Mouse (Mus musculus): ENCODE results near the gene Rasd1. TPM values are rescaled to one million over a fixed set of nuclear protein-coding genes. Genes with fewer than 3 reads are reported as not detected.

Gene Rasd1
- polyA plus RNA-seq (2016; fragmentation: Nextera tagmentation; extraction: Ambion mirVana) = 2.0 and 2.2 TPM in 2 replicates

DNA sequence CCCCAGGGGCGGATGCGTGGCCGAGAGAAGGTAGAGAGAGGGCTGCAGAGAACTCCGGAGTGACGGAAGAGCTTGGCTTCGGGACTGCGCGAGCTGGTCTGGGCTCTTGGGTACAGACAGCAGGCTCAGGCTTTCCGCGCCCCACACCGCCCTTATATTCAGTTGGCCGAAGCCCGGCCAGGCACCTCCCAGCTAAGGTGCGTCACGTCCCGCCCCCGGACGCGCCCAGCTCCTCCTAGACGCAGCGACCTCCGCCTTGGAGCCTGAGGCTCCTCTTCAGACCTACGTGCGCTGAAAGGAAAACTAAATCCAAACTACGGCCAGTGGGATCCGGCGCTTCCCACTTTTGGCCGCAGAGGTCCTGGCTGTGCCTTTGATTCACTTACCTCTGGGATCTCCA is at the start of gene Rasd1:
Gene Rasd1, minus strand, starts transcription at position 127 of the 400 bp plus-strand sequence.
- H3K27ac ChIP-seq = peak within 1 kb of the TSS; percentile 76
- H3K9me3 ChIP-seq = no peaks in the 10 kb centered on the region
- WGBS = under 1% methylated on average over 28 of the region's 28 CpGs
- peak within 1 kb of the TSS; percentile 60 for H3K4me3 ChIP-seq
- peak; percentile 76 for DNase-seq (ENCODE audit: extremely low spot score, low spot score)
- peaks cover 38% of the 10 kb centered on the region for H3K27me3 ChIP-seq (ENCODE audit: poor library complexity, severe bottlenecking)
- H3K36me3 ChIP-seq (replicated peaks) = peaks cover 28% of the 10 kb centered on the region
- H3K4me1 ChIP-seq = peaks cover 64% of the 10 kb centered on the region

- no peaks in the 10 kb centered on the region for H3K27me3 ChIP-seq (ENCODE audit: poor library complexity, severe bottlenecking)
- DNase-seq (ENCODE audit: extremely low spot score, low spot score) = no peak
- H3K4me3 ChIP-seq = no peak overlapping the region
- no peaks in the 10 kb centered on the region for H3K9me3 ChIP-seq
- H3K36me3 ChIP-seq (replicated peaks) = no peaks in the 10 kb centered on the region
- WGBS = 92% methylated on average over 3 of the region's 3 CpGs
- peaks cover 24% of the 10 kb centered on the region for H3K4me1 ChIP-seq
- no peak overlapping the region for H3K27ac ChIP-seq
Observed at GRCm38 (mm10) chr11:60011516-60011915, 46.8 kb upstream of the Rasd1 start.

DNA sequence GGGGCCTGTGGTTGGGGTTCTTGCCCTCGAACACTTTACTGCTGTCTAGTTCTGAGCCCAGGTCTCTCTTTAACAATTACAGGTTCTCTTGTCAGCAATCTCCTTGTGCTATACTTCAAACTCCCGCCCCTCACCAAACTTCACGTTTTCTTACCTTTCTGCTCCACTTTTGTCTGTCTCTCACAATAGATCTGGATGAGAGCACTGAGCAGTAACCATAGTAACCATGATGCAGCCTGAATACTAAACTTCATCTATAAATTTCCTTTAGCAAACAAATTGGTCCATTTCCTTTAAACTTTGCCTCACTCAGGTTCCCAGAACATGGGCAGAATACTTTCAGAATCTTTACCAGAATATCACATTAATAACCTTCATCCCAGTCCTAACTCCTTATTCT is 44.7 kb upstream of the Rasd1 start:
- Histone ChIP-seq H3K36me3 (replicated peaks) (no peaks in the 10 kb centered on the region), H3K9me3 (no peaks in the 10 kb centered on the region), H3K4me3 (no peak overlapping the region), H3K27me3 (ENCODE audit: poor library complexity, severe bottlenecking) (no peaks in the 10 kb centered on the region), H3K4me1 (peaks cover 28% of the 10 kb centered on the region), H3K27ac (no peak overlapping the region; the same call in 1 of the 2 replicates)
- DNase-seq (ENCODE audit: extremely low spot score, low spot score) = no peak
- WGBS = 68% methylated on average over 3 of the region's 3 CpGs

DNA sequence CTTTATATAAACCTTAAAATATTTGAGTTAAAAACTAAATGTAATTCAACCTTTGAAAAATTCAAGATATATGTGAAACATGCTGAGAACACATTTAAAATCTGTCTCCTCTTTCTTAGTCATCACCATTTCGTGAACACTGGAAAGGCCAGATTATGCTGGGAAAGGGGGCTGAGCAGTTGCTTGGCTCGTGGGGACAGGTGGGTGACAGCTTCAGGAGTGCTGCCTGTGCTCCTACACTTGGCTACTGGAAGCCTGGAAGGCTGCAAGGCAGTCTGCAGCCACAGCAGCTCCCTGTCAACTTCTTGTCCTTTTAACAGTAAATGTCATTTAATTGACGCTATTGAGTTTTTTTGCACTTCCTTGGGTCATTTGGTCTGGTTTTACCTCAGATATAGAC is 41.1 kb upstream of the Rasd1 start:
- no peaks in the 10 kb centered on the region for H3K36me3 ChIP-seq (replicated peaks)
- no peaks in the 10 kb centered on the region for H3K9me3 ChIP-seq
- no peaks in the 10 kb centered on the region for H3K27me3 ChIP-seq (ENCODE audit: poor library complexity, severe bottlenecking)
- H3K4me1 ChIP-seq = peaks cover 26% of the 10 kb centered on the region
- no peak for DNase-seq (ENCODE audit: extremely low spot score, low spot score)
- H3K27ac ChIP-seq = no peak overlapping the region
- 89% methylated on average over 3 of the region's 3 CpGs for WGBS
- no peak overlapping the region for H3K4me3 ChIP-seq

DNA sequence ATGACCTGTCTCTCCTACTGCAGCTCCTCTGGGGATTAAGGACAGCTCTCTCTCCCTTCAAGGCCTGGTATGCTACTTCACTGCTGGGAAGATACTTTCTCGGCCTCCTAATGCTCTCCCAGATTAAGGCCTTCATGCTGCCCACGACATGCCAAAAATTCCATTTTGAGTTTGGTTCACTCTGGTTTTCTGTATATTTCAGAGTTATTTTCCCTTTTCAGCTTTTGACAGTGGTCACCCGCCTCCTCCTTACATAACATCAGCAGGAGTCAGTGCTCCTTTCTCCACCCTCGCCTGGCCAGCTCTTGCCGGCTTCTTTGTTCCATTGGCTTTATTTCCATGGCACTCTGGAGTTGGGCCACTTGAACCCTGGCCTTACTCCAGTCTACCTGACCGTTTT is 40.0 kb upstream of the Rasd1 start:
- Histone ChIP-seq H3K36me3 (replicated peaks) (no peaks in the 10 kb centered on the region), H3K4me1 (peaks cover 18% of the 10 kb centered on the region), H3K4me3 (no peak overlapping the region), H3K27me3 (ENCODE audit: poor library complexity, severe bottlenecking) (no peaks in the 10 kb centered on the region), H3K27ac (no peak overlapping the region; the same call in 1 of the 2 replicates), H3K9me3 (no peaks in the 10 kb centered on the region)
- WGBS = 70% methylated on average over 6 of the region's 6 CpGs
- no peak for DNase-seq (ENCODE audit: extremely low spot score, low spot score)

DNA sequence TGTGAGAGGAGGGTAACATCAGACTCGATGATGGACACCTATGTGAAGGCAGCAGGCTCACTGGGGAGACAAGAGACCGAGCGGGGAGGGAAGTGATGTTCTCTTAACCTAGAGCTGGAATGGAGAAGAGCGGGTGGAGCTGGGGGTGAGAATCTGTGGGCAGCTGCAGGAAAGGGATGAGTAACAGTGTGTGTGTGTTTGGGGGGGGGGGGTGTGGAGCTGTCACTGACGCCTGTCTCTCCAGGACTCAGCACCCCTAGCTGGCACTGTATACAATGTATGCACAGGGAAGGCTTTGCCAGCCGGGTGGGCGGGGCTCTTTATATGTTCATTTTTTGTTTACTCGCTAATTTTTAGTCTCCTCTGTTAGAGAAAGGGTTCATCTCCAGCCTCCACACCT is 39.1 kb upstream of the Rasd1 start:
- H3K36me3 ChIP-seq (replicated peaks) = no peaks in the 10 kb centered on the region
- H3K4me3 ChIP-seq = no peak overlapping the region
- WGBS = 88% methylated on average over 8 of the region's 8 CpGs
- H3K4me1 ChIP-seq = peaks cover 9% of the 10 kb centered on the region
- no peaks in the 10 kb centered on the region for H3K27me3 ChIP-seq (ENCODE audit: poor library complexity, severe bottlenecking)
- no peak for DNase-seq (ENCODE audit: extremely low spot score, low spot score)
- no peak overlapping the region for H3K27ac ChIP-seq
- H3K9me3 ChIP-seq = no peaks in the 10 kb centered on the region

DNA sequence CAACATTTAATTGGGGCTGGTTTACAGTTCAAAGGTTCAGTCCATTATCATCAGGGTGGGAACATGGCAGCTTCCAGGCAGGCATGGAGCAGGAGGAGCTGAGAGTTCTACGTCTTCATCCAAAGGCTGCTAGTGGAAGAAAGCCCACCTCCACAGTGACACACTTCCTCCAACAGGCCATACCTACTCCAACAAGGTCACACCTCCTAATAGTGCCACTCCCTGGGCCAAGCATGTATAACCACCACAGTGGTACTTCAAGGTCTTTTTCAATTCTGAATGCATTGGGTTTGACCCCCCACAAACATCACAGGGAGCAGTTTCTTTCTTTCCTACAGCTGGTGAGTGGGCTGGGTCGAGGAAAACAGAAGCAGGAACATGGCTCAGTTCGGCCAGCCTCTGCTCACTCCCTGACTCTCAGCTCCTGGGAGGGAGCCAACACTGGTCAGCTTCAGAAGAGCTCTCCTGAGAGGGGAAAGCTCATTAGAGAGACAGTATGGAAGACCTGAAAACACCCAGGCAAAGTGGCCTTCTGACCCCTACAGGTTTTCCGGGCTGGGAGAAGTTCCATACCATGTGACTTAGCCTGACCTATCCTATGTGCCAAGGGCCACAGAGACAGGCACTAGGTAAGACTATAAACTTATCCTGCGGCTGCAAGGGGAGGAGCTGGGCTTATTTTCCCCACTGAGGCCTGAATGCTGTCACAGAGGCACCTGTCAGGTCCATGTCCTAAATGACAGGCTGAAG is 36.7 kb upstream of the Rasd1 start:
- 88% methylated on average over 5 of the region's 5 CpGs for WGBS
- Histone ChIP-seq H3K4me3 (no peak overlapping the region), H3K27me3 (ENCODE audit: poor library complexity, severe bottlenecking) (no peaks in the 10 kb centered on the region), H3K36me3 (replicated peaks) (no peaks in the 10 kb centered on the region), H3K4me1 (peaks cover 8% of the 10 kb centered on the region), H3K9me3 (no peaks in the 10 kb centered on the region), H3K27ac (no peak overlapping the region)
- no peak for DNase-seq (ENCODE audit: extremely low spot score, low spot score)

DNA sequence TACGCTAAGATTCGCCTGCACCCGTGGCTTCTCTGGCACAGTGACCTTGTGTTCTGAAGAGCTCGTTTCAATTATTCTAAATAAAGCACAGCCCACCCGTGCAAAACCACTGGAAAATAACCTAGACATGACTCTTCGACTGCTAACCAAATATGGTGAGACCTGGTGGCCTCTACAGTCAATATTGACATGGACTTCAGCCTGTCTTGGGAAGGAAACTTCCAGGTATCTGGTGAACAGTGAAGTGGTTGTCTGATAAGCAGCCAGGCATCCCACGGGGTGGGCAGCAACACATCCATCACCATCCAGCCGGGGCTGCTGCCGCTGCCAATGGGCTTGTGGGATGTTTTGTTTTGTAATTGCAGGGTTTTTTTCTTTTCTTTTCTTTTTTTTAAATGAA is 29.6 kb upstream of the Rasd1 start:
- no peaks in the 10 kb centered on the region for H3K4me1 ChIP-seq
- H3K4me3 ChIP-seq = no peak overlapping the region
- H3K27ac ChIP-seq = no peak overlapping the region
- WGBS = 87% methylated on average over 9 of the region's 9 CpGs
- no peaks in the 10 kb centered on the region for H3K9me3 ChIP-seq
- no peak for DNase-seq (ENCODE audit: extremely low spot score, low spot score)
- H3K27me3 ChIP-seq (ENCODE audit: poor library complexity, severe bottlenecking) = no peaks in the 10 kb centered on the region
- H3K36me3 ChIP-seq (replicated peaks) = no peaks in the 10 kb centered on the region

GRCm38 (mm10) chr11:59991365-59991764 is 26.6 kb upstream of the Rasd1 start:
- Histone ChIP-seq H3K27ac (no peak overlapping the region), H3K36me3 (replicated peaks) (no peaks in the 10 kb centered on the region), H3K9me3 (no peaks in the 10 kb centered on the region), H3K27me3 (ENCODE audit: poor library complexity, severe bottlenecking) (no peaks in the 10 kb centered on the region), H3K4me3 (no peak overlapping the region), H3K4me1 (no peaks in the 10 kb centered on the region)
- no peak for DNase-seq (ENCODE audit: extremely low spot score, low spot score)
- 78% methylated on average over 8 of the region's 8 CpGs for WGBS

GRCm38 (mm10) chr11:59989406-59989805 is 24.7 kb upstream of the Rasd1 start:
- no peaks in the 10 kb centered on the region for H3K4me1 ChIP-seq
- no peak overlapping the region for H3K4me3 ChIP-seq
- WGBS = 83% methylated on average over 1 of the region's 1 CpGs
- no peak overlapping the region for H3K27ac ChIP-seq
- no peaks in the 10 kb centered on the region for H3K9me3 ChIP-seq
- H3K27me3 ChIP-seq (ENCODE audit: poor library complexity, severe bottlenecking) = no peaks in the 10 kb centered on the region
- no peak for DNase-seq (ENCODE audit: extremely low spot score, low spot score)
- no peaks in the 10 kb centered on the region for H3K36me3 ChIP-seq (replicated peaks)

DNA sequence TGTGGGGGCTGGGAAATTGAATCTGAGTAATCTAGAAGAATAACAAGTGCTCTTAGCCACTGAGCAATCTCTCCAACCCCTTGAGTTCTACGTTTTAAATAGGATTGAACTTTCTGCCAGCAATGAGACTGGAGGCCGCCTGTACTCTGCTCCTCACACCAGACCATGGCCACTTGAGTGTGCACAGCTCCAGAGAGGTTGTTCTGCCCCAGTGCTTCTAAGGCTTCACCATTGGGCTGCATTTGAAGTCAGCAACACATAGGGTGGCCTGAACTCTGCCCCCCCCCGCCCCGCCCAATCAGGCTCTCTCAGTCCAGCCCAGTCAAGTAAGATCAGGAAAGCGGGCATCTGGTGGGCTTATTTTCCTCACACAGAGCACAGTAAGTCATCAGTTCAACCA is 13.1 kb upstream of the Rasd1 start:
- no peak for DNase-seq (ENCODE audit: extremely low spot score, low spot score)
- Histone ChIP-seq H3K27me3 (ENCODE audit: poor library complexity, severe bottlenecking) (no peaks in the 10 kb centered on the region; the same call in 1 of the 2 replicates), H3K9me3 (no peaks in the 10 kb centered on the region), H3K4me1 (peaks cover 30% of the 10 kb centered on the region), H3K27ac (0 out of 2 replicates have a peak overlapping the region, but pooled peaks have one; percentile 3), H3K4me3 (no peak overlapping the region), H3K36me3 (replicated peaks) (no peaks in the 10 kb centered on the region)
- WGBS = 81% methylated on average over 5 of the region's 5 CpGs

DNA sequence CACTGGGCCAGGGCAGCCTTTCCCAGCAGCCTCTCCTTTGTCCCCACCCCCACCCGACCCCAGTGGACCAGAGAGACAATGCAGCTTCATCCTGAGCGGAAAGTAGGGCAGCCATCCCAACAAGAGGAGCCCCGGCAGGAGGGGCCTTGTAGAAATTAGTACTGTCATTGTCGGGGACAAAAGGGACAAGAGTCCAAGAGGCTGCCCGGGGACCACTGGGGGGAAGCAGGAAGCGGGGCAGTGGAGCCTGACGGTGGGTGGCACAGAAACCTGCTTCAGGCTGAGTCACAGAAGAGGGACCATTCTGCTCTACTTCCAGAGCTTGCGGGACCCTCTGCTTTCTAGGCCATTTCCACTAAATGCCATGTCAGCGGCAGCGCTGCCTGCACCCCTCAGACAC is 10.5 kb upstream of the Rasd1 start:
- Histone ChIP-seq H3K36me3 (replicated peaks) (no peaks in the 10 kb centered on the region), H3K4me3 (no peak overlapping the region), H3K27ac (peak overlapping the region; percentile 53; the same call in 1 of the 2 replicates), H3K27me3 (ENCODE audit: poor library complexity, severe bottlenecking) (no peaks in the 10 kb centered on the region; the same call in 1 of the 2 replicates), H3K9me3 (no peaks in the 10 kb centered on the region), H3K4me1 (peaks cover 41% of the 10 kb centered on the region)
- no peak for DNase-seq (ENCODE audit: extremely low spot score, low spot score)
- WGBS = 24% methylated on average over 10 of the region's 10 CpGs

DNA sequence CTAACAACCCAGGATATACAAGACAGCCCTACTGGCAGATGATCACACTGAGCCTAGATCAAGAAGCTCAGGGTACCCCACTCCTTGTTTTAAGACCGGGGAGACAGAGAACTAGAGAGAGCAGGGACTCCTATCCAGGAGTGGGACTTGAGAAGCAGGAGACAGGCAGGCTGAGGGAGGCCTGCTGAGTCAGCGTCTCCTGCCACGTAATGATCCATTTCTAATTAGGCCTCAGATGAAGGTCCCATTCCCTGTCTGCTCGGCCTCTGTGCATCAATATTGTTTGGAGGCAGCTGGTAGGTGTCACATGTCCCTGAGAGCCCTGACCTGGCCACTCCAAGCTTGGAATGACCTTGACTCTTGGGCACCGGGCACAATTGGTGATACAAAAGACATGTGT is 8.6 kb upstream of the Rasd1 start:
- no peak for DNase-seq (ENCODE audit: extremely low spot score, low spot score)
- peaks cover 43% of the 10 kb centered on the region for H3K4me1 ChIP-seq
- no peak overlapping the region for H3K4me3 ChIP-seq
- H3K9me3 ChIP-seq = no peaks in the 10 kb centered on the region
- WGBS = 79% methylated on average over 5 of the region's 5 CpGs
- no peaks in the 10 kb centered on the region; the same call in 1 of the 2 replicates for H3K27me3 ChIP-seq (ENCODE audit: poor library complexity, severe bottlenecking)
- H3K27ac ChIP-seq = no peak overlapping the region
- no peaks in the 10 kb centered on the region for H3K36me3 ChIP-seq (replicated peaks)

Data from forebrain, embryonic 10.5 days (tissue).